Mouse (Mus musculus) kidney, embryonic 15.5 days (tissue): ENCODE measurements around the gene Stk4. TPM values are rescaled to one million over a fixed set of nuclear protein-coding genes. Genes with fewer than 3 reads are reported as not detected.

Experiments
- ATAC-seq: fragments of 200-750 bp; cut with Nextera tagmentation; replicated peaks from 2 replicates; pipeline ENCODE4 v1.8.0; 2017; ENCODE audit warnings: moderate TSS enrichment; ENCODE audit not compliant: low FRiP score
- H3K27ac ChIP-seq: fragments of 300-500 bp; sonication (generic); 2 replicates; pipeline ENCODE4 v1.5.1; 2015; ENCODE audit warnings: mild to moderate bottlenecking, inconsistent platforms
- H3K27me3 ChIP-seq: fragments of 300-500 bp; sonication (generic); 2 replicates; pipeline ENCODE4 v1.6.1; 2015; ENCODE audit warnings: inconsistent platforms
- H3K36me3 ChIP-seq: fragments of 300-500 bp; sonication (generic); 2 replicates; pipeline ENCODE4 v1.6.1; 2015; ENCODE audit warnings: inconsistent platforms
- H3K4me1 ChIP-seq: fragments of 300-500 bp; sonication (generic); 2 replicates; pipeline ENCODE4 v1.6.1; 2015; ENCODE audit warnings: inconsistent platforms
- H3K4me2 ChIP-seq: fragments of 300-500 bp; sonication (generic); 2 replicates; pipeline ENCODE4 v1.6.1; 2015; ENCODE audit warnings: moderate library complexity, mild to moderate bottlenecking, inconsistent platforms
- H3K4me3 ChIP-seq: fragments of 300-500 bp; sonication (generic); replicated peaks from 2 replicates; pipeline ENCODE4 v1.5.1; 2015; ENCODE audit warnings: mild to moderate bottlenecking, inconsistent platforms
- H3K9ac ChIP-seq: fragments of 300-500 bp; sonication (generic); 2 replicates; pipeline ENCODE4 v1.6.1; 2015; ENCODE audit warnings: mild to moderate bottlenecking, inconsistent platforms
- H3K9me3 ChIP-seq: fragments of 300-500 bp; sonication (generic); replicated peaks from 2 replicates; pipeline ENCODE4 v1.6.1; 2016; ENCODE audit warnings: inconsistent platforms
- WGBS: fragments of 180-500 bp; shearing (Covaris S2); methylation state at CpG from one replicate; pipeline ENCODE4 v1.1.7; 2015; ENCODE audit warnings: mixed read lengths; 5-methylcytosine and 5-hydroxymethylcytosine counted together
- polyA plus RNA-seq: library from polyadenylated mRNA; unstranded; fragments of >200 nt; fragmentation: Nextera tagmentation; extraction: Ambion mirVana; gene quantifications from 2 replicates; pipeline ENCODE4 v1.2.1, GENCODE M21; 2015

Stk4 gene
- polyA plus RNA-seq, 1 experiment from 2014 or later: 21.0 TPM

- Histone ChIP-seq H3K4me3 (no peak overlapping the region), H3K9ac (no peak overlapping the region), H3K36me3 (no peaks in the 10 kb centered on the region), H3K4me2 (no peak overlapping the region), H3K9me3 (no peaks in the 10 kb centered on the region), H3K27me3 (peaks cover 5% of the 10 kb centered on the region; the same call in 1 of the 2 replicates), H3K27ac (no peak overlapping the region), H3K4me1 (peaks cover 7% of the 10 kb centered on the region; the same call in 1 of the 2 replicates)
- ATAC-seq: no peak
- WGBS: 39% methylated on average over 9 of the region's 9 CpGs
Observed at GRCm38 (mm10) chr2:164183340-164183739, 113.2 kb downstream of the Stk4 start.

- Histone ChIP-seq H3K9ac (no peak overlapping the region), H3K4me3 (no peak overlapping the region), H3K27me3 (no peaks in the 10 kb centered on the region), H3K27ac (no peak overlapping the region), H3K4me1 (peaks cover 6% of the 10 kb centered on the region; the same call in 1 of the 2 replicates), H3K9me3 (no peaks in the 10 kb centered on the region), H3K4me2 (no peak overlapping the region), H3K36me3 (no peaks in the 10 kb centered on the region)
- ATAC-seq: no peak
- 43% methylated on average over 9 of the region's 9 CpGs for WGBS
Observed at GRCm38 (mm10) chr2:164184145-164184719, 114.1 kb downstream of the Stk4 start.

GRCm38 (mm10) chr2:164188722-164189121 lies 118.6 kb downstream of the Stk4 start:
- Histone ChIP-seq H3K27me3 (no peaks in the 10 kb centered on the region), H3K4me3 (no peak overlapping the region), H3K36me3 (no peaks in the 10 kb centered on the region), H3K27ac (no peak overlapping the region), H3K9ac (no peak overlapping the region), H3K9me3 (no peaks in the 10 kb centered on the region), H3K4me2 (no peak overlapping the region), H3K4me1 (peaks cover 6% of the 10 kb centered on the region; the same call in 1 of the 2 replicates)
- 33% methylated on average over 5 of the region's 5 CpGs for WGBS
- ATAC-seq: no peak

DNA sequence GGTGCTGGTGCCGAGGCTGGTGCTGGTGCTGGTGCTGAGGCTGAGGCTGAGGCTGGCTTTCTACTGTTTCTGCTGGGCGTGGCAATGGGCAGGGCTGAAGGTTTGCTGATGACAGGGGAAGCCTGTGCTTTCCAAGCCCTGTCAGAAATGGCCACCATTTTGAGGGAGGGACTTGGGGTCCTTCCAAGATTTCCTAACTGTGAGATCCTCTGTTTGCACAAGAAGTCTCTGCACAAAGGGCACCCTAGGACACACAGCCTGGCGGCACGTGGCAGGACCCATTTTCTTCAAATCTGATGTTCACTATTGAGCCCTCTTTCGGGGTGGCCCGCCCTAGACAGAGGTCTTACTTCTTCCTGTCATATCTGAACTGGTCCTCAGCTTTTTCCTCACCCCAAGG lies 120.5 kb downstream of the Stk4 start, which contains the start of gene Wfdc12:
TSS of gene Wfdc12 (minus strand) at position 33 of the 400 bp plus-strand sequence.
- no peaks in the 10 kb centered on the region for H3K27me3 ChIP-seq
- H3K4me2 ChIP-seq: no peak within 1 kb of the TSS
- no peaks in the 10 kb centered on the region for H3K4me1 ChIP-seq
- H3K4me3 ChIP-seq: no peak within 1 kb of the TSS
- ATAC-seq: no peak
- no peak within 1 kb of the TSS for H3K9ac ChIP-seq
- H3K27ac ChIP-seq: no peak within 1 kb of the TSS
- no peaks in the 10 kb centered on the region for H3K9me3 ChIP-seq
- WGBS: 84% methylated on average over 6 of the region's 6 CpGs
- H3K36me3 ChIP-seq: no peaks in the 10 kb centered on the region

DNA sequence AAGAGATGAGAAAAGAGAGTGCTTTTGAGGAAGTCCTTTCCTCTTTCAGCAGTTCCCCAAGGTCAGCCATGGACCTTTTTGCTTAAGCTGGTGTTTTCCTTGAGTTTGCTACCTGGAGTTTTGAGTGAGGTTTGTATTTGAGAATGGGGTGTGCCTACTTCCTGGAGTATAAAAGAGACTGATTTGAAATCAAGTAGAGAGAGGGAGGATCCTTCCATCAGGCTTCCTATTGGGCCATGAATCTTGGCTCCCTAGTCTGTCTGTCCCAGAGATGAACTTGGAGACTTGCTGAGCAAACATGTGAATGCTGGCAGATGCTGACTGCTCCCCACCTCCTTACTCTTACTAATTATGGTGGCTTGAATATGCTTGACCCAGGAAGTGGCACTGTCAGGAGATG lies 122.2 kb downstream of the Stk4 start:
- H3K27me3 ChIP-seq: no peaks in the 10 kb centered on the region
- no peaks in the 10 kb centered on the region for H3K36me3 ChIP-seq
- H3K9me3 ChIP-seq: no peaks in the 10 kb centered on the region
- no peak overlapping the region for H3K4me3 ChIP-seq
- no peaks in the 10 kb centered on the region for H3K4me1 ChIP-seq
- H3K4me2 ChIP-seq: no peak overlapping the region
- ATAC-seq: no peak
- H3K27ac ChIP-seq: no peak overlapping the region
- no peak overlapping the region for H3K9ac ChIP-seq

- Histone ChIP-seq H3K4me3 (no peak overlapping the region), H3K4me1 (no peaks in the 10 kb centered on the region; the same call in 1 of the 2 replicates), H3K27me3 (no peaks in the 10 kb centered on the region), H3K27ac (no peak overlapping the region), H3K9me3 (no peaks in the 10 kb centered on the region), H3K4me2 (no peak overlapping the region), H3K9ac (no peak overlapping the region), H3K36me3 (no peaks in the 10 kb centered on the region)
- ATAC-seq: no peak
- 72% methylated on average over 5 of the region's 5 CpGs for WGBS
Observed at GRCm38 (mm10) chr2:164194959-164195630, 125.0 kb downstream of the Stk4 start.

DNA sequence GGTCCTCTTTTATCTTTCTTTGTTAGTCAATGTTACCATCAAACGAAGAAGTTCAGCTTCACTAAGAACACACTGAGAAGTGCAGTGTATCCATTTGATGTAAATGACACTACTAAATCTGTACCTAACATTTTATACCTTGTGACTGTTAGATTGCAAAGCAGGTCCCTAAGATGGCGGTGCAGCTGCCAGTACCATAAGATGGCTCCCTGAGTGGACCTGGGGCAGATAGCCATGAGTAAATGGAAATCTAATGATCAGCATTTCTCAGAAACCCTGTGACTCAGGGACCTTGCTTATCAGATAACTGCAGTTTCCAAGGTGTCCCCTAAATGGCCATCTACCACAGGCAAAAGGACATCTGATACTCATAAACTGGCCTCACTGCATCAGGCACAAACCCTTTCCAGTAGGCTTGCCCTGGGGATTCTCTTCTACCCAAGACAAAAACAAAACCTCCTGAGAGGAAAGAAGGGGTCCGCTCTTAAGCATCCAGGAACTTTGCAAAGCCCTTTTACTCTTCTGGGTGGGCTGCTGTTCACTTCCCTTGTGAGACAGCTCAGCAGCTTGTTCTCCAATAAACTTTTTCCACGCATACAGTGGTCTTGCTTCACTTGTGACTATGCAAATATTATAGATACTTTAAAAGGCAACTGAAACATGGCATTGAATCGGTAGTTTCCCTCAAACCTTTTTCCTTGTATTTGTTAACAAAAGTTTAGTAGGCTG lies 126.0 kb downstream of the Stk4 start:
- Histone ChIP-seq H3K4me3 (no peak overlapping the region), H3K4me1 (no peaks in the 10 kb centered on the region; the same call in 1 of the 2 replicates), H3K4me2 (no peak overlapping the region), H3K27ac (no peak overlapping the region), H3K36me3 (no peaks in the 10 kb centered on the region), H3K9me3 (no peaks in the 10 kb centered on the region), H3K9ac (no peak overlapping the region), H3K27me3 (no peaks in the 10 kb centered on the region)
- WGBS: 87% methylated on average over 5 of the region's 5 CpGs
- no peak for ATAC-seq

GRCm38 (mm10) chr2:164196700-164196990 lies 126.5 kb downstream of the Stk4 start:
- Histone ChIP-seq H3K9me3 (no peaks in the 10 kb centered on the region), H3K27me3 (no peaks in the 10 kb centered on the region), H3K27ac (no peak overlapping the region), H3K4me1 (no peaks in the 10 kb centered on the region; the same call in 1 of the 2 replicates), H3K9ac (no peak overlapping the region), H3K4me3 (no peak overlapping the region), H3K4me2 (no peak overlapping the region), H3K36me3 (no peaks in the 10 kb centered on the region)
- WGBS: 71% methylated on average over 5 of the region's 5 CpGs
- ATAC-seq: no peak

- H3K4me3 ChIP-seq: no peak within 1 kb of the TSS
- H3K36me3 ChIP-seq: no peaks in the 10 kb centered on the region
- no peak within 1 kb of the TSS for H3K4me2 ChIP-seq
- no peaks in the 10 kb centered on the region for H3K9me3 ChIP-seq
- no peaks in the 10 kb centered on the region; the same call in 1 of the 2 replicates for H3K4me1 ChIP-seq
- no peak within 1 kb of the TSS for H3K9ac ChIP-seq
- no peaks in the 10 kb centered on the region for H3K27me3 ChIP-seq
- no peak for ATAC-seq
- WGBS: 72% methylated on average over 20 of the region's 20 CpGs
- no peak within 1 kb of the TSS for H3K27ac ChIP-seq
Observed at GRCm38 (mm10) chr2:164199626-164200327, 129.7 kb downstream of the Stk4 start, which contains the start of gene Wfdc15a. Gene Wfdc15a, minus strand, starts transcription at chr2:164200130.

Other genes starting within 250 kb of the Stk4 start
- gene Ccn5, start 249.5 kb upstream of the Stk4 start, polyA plus RNA-seq: 0.62 and 1.0 TPM in 2 replicates
- gene Kcnk15, start 216.7 kb upstream of the Stk4 start, polyA plus RNA-seq: not detected in 2 replicates
- 1.0 and 1.6 TPM in 2 replicates for gene Rims4, start 151.6 kb upstream of the Stk4 start, polyA plus RNA-seq
- 304 and 307 TPM in 2 replicates for gene Ywhab, start 75.4 kb upstream of the Stk4 start, polyA plus RNA-seq
- gene Pabpc1l, start 44.9 kb upstream of the Stk4 start, polyA plus RNA-seq: 2.4 and 4.1 TPM in 2 replicates
- gene Tomm34, start 847 bp downstream of the Stk4 start, polyA plus RNA-seq: 60.8 and 64.9 TPM in 2 replicates
- gene Kcns1, start 100.8 kb downstream of the Stk4 start, polyA plus RNA-seq: 0.23 and 0.28 TPM in 2 replicates
- 0.13 TPM in 1 of 2 replicates, not detected in the other for gene Wfdc5, start 112.4 kb downstream of the Stk4 start, polyA plus RNA-seq
- 0.55 TPM in 1 of 2 replicates, not detected in the other for gene Wfdc12, start 120.3 kb downstream of the Stk4 start, polyA plus RNA-seq
- not detected in 2 replicates for gene Wfdc15a, start 129.8 kb downstream of the Stk4 start, polyA plus RNA-seq
- gene Wfdc15b, start 151.3 kb downstream of the Stk4 start, polyA plus RNA-seq: 70.1 and 91.1 TPM in 2 replicates
- gene Svs2, start 168.1 kb downstream of the Stk4 start, polyA plus RNA-seq: not detected in 2 replicates
- not detected in 2 replicates for gene Svs3b, start 186.3 kb downstream of the Stk4 start, polyA plus RNA-seq
- gene Svs4, start 208.1 kb downstream of the Stk4 start, polyA plus RNA-seq: not detected in 2 replicates
- not detected in 2 replicates for gene Svs3a, start 218.9 kb downstream of the Stk4 start, polyA plus RNA-seq
- gene Svs6, start 246.4 kb downstream of the Stk4 start, polyA plus RNA-seq: not detected in 2 replicates